Mouse (Mus musculus): ENCODE measurements at regions not wholly inside any gene's neighbourhood (a gene's known extent, or its start where the extent isn't known, plus 50 kb on each side); places are given as distances from the start of the nearest gene placed in this dataset.
A peak's percentile ranks its signal among the peaks of the same experiment; 100 is the strongest.

- no peak overlapping the region for H3K4me3 ChIP-seq
- TF ChIP-seq CTCF (IDR thresholded peaks at IDR 0.05), result no peak
- no peak for DNase-seq (ENCODE audit: extremely low spot score in 1 of 2, low spot score in 2 of 2)
- no peak overlapping the region for H3K27ac ChIP-seq
- intact Hi-C loops (cut with DNase I), result no loop called here
These were observed 629.0 kb upstream of the Cdh10 start for GRCm38 (mm10) chr15:18189622-18190308.

- DNase-seq (ENCODE audit: extremely low spot score in 1 of 2, low spot score in 2 of 2), result no peak
- TF ChIP-seq CTCF (IDR thresholded peaks at IDR 0.05), result no peak
- no peak overlapping the region for H3K27ac ChIP-seq
- intact Hi-C loops (cut with DNase I), result no loop called here
- H3K4me3 ChIP-seq, result no peak overlapping the region
These were observed 628.3 kb upstream of the Cdh10 start for GRCm38 (mm10) chr15:18190490-18190889.

DNA sequence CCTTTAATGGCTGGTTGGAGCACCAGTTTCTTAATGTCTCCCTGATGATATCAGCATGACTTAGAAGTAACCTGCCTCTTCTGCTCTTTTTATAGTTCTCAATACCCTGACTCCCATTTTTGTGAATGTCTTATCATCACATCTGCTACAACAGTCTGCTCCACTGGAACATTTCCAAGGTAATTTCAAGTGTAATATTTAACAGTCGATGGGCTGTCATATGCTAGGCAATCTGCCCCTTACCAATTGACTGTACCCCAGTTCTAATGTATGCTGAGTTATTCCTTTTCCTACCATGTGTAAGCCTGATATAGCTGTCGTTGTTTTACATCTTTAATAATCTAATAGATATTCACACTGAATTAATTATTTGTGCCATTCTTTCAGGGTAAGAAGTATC lies 607.6 kb upstream of the Cdh10 start:
- no peak for DNase-seq (ENCODE audit: extremely low spot score in 1 of 2, low spot score in 2 of 2)
- TF ChIP-seq CTCF (IDR thresholded peaks at IDR 0.05), result no peak
- Histone ChIP-seq H3K27ac (no peak overlapping the region), H3K4me3 (no peak overlapping the region)
- intact Hi-C loops (cut with DNase I), result no loop called here

DNA sequence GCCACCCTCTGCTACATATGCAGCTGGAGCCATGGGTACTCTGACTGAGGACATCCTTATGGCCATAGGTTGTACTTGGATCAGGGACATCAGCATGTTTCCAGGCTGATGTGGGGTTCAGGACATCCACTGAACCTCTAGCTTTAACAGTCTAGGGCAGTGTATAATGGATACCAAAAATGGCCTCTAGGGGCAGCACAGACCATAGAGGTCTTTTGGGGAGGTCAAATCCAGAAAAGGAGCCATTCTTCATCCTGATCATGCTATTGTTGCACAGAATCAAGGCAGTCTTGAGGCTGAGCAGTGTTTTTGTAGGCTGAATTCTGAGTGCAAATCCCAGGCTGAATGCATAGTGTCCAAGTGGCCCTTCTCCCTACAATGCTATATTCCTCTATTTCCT lies 598.8 kb upstream of the Cdh10 start:
- TF ChIP-seq CTCF (IDR thresholded peaks at IDR 0.05), result peak; percentile 10; the same call in 1 of the 2 replicates
- H3K27ac ChIP-seq, result no peak overlapping the region
- no peak overlapping the region for H3K4me3 ChIP-seq
- intact Hi-C loops (cut with DNase I), result no loop called here
- DNase-seq (ENCODE audit: extremely low spot score in 1 of 2, low spot score in 2 of 2), result no peak
